Mouse (Mus musculus) mesoderm, embryonic 11.5 days (tissue): ENCODE data around the gene Rxfp3.
A peak's percentile ranks its signal among the peaks of the same experiment; 100 is the strongest.

Source experiments
- DNase-seq: peaks from one replicate; pipeline ENCODE4 v3.0.0-alpha.2; 2012; ENCODE audit warnings: low read depth, low spot score

The Rxfp3 gene

DNA sequence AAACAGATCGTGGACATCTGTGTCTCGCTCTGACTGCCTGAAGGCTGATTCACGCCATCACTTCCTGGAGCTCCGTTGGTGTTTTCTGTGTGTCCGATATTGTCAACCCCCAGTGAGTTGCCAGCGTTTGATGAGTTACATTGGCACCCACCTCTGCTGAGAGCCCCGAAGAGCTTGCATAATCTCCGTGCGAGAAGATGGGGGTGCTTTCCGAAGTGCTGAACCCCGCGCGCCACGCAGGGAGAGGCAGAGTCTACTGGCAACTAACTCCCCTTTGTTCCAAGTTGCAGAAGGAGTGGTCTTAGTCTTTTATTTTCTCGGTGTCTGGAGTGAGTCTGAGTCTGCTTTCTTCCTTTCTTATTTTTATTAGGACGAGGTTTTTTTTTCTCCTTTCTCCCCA, at the start of gene Rxfp3:
Gene Rxfp3 (minus strand): TSS at position 281 of the 400 bp plus-strand sequence.
- DNase-seq: no peak

DNA sequence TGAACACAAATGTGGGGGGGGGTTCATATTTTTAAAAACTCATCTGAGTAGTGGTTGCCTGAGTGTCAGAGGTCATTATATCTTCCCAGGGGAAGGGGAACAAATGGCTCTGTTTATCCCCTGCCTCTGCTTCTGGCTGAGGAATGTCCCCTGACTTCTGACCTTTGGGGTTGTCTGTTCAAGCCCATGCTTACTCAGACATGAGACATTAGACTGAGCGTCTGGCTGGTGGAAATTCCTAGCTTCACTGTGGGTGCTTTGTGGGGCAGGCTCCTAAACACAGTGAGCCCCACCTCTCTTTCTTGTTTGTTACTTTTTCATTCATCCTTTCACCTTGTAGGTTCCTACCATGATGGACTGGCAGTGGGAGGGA, 47.2 kb upstream of the Rxfp3 start:
- peak; percentile 74 for DNase-seq

DNA sequence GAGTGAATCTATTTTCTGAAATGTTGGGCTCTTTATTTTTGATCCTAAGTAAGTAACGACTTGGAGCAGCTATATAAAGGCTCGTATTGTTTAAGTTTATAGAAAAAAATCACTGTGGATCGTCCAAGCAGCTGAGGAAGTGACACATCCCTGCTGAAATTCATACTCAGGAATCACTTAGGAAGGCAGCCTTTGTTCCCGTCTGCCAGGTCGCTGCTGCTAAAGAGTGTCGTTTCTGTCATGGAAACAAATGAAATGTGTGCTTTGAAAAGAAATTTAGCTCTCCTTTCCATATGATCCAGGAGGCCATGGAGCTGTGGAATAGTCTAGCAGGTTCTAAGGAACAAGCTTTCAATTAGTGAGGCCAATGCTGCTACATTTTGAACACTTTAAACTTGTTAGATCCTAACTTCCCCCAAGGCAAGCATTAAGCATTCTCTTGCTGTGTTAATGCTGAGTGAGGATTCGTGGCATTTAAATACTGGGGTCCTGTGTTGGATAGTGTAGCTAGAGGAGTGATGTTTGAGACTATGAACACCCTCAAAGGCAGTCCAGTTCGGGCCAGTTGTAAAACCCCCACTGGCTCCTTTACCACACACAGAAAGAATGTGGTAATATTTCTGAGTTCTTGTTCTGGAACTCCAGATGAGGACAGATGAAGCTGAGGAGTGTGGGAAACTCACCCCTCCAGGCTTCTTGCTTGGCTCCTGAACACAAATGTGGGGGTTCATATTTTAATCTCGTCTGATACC, 46.6 kb upstream of the Rxfp3 start:
- DNase-seq: no peak

DNA sequence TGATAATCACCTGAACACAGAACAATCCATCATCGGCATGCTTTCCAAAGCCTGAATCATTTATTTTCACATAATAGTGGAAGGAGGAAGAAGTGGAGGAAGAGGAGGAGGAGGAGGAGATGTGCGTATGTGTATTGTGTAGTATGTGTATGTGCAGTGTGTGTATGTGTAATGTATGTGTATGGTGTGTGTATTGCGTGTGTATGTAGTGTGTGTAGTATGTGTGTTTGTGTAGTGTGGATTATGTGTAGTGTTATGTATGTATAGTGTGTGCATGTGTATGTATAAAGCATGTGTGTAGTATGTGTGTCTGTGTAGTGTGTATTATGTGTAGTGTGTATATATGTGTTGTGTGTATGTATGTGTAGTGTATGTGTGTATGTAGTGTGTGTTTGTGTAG, 45.9 kb upstream of the Rxfp3 start:
- no peak for DNase-seq

DNA sequence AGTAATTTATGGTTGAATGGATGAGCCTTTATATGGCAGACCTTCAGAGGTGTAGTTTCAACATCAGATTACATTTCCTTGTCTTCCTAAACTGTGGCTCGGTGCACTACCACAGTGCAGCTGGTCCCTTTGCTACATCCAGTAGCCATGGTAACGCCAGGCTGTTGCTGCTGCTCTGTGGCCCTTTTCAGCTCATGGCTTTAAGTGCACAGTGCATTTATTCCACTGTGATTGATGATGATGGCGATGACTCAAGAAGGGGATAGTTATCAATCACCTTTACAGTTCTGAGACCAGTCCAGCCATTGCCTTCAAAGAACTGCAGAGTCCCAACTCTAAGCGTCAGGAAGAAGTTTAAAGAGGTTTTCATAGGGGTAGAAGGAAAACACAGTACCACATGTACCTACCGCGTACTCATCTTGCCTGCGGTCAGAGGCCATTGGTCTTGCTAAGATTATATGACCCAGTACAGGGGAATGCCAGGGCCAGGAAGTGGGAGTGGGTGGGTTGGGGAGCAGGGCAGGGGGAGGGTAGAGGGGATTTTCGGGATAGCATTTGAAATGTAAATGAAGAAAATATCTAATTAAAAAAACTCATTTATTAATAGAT, 45.3 kb upstream of the Rxfp3 start:
- peak; percentile 84 for DNase-seq

DNA sequence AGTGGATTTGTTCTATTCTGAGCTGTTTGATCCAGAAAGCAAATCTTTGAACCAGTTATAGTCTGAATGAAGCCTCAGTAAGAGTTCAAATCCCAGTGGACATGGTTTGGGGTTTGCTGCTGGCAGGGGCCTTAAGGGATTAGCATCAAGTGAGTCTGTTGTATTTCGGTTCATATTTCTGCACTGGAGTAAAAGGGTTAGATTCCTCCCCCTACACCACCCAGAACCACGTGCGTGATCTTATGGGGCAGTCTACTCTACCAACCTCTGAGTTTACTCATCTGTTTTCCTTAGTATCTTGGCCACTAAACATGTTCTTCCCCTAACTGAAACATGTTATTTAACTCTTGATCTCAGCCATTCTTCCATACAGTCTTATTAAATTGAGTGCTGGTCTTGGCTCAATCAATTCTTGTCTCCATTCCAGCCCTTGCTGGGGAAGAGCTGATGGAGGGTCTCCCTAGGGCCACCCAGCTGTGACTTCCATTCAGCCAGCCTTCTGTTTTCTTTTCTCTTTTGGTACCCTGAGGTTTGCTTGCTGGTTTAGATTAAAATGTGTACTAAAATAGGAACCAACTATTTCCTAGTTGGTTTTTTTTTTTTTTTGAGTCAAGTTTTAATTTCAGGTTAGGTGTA, 38.1 kb upstream of the Rxfp3 start:
- DNase-seq: no peak

DNA sequence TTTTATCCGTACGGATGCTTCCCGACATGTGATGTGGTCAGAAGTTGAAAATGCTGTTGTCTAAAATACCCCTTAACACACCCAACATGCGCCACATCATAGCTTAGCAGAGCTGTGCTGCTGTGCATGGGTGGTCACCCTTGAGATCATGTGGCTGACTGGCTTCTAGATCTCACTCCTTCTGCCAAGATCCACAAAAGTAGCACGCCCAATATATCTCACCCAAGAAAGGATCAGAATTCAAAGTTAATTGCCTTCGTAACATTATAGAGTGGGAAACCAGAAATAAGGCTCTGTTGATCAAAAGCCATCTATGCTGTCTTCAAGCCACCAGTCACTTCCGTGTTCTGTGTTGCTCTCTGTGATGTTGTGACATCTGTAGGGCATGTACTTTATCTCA, 30.1 kb upstream of the Rxfp3 start:
- DNase-seq: no peak

DNA sequence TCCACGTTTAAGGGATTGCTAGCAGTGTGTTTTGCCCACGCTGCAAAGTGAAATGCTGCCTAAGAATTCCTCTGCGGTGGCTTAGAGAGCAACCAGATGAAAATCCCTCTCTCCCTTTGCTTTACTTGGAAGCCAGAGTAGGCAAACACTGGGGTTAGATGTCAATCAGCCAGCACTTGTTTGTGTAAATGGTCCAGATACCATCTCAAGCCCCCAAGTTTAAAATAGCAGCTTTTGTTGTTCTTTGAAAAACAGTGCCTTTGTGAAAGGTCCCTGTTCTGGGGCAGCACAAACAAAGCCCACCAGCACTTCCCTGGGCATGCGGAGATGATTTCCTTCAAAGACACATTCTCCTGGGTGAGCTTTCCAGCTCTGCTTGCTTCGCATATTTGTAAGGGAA, 28.5 kb upstream of the Rxfp3 start:
- no peak for DNase-seq

DNA sequence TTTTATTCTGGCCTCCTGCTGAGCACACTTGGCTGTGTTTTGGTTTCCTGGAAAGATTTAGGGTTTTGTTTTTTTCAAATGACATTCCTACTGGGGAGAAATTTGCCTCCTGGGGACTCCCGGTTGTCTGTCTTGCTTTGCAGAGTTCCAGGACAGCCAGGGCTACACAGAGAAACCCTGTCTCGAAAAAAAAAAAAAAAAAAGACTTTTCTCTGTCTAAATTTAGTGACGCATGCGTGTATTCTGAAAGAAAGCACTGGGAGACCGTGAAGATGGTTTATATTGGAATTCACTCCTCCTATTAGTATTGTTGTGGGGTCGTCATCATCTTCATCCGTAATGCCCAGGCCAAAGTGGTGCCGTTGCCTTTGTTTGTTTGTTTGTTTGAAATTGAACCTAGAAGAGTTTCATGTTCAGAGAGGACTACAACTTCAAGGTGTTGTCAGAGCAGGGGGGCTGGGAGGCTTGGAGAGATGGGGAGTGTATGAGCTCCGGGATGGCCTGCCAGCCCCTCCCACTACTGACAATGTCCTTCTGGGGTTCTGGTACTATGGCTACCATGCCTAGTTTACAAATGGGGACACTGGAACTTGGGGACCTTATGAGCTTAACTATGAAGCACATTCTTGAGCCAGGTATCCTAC, 27.9 kb upstream of the Rxfp3 start:
- DNase-seq: peak; percentile 21

DNA sequence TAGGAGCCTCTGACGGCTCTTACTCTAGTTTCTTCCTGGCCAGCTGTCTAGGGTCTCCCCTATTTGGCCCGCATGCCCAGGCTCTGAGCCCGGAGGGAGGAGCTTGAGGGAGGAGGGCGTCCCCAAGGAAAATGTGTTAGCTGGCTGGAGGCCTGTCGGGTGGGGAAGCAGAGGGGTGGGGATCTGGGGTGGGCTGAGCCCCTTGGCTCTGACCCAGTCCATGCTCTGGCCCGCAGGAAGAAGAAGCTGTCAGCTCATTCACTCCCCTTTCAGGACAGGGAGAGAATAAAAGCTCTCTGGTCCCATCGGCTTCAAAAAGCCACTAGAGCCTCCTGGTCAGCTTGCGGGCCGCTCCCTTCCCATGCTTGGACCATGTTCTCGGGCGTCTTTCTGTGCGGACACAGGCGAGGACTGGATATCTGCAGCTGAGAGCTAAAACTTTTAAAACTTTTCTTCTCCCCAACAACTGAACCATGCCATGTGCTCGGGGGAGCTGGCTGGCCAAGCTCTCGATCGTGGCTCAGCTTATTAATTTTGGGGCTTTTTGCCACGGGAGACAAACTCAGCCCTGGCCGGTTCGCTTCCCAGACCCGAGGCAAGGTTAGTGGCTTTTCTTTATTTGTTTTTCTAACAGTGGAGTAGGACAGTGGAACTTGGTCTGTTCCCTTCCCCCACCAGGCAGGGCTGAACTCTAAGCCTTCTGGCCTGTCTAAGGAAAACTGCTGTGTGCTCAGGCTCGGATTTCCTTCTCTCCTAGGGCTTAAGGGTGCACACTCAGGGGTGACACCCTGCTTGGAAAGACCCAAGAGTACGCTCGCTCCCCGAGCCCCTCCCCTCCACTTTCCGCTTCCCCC, 27.0 kb upstream of the Rxfp3 start, which contains the start of gene Adamts12:
Gene Adamts12 (plus strand): TSS at position 233 of the 854 bp plus-strand sequence.
- peak; percentile 72 for DNase-seq

DNA sequence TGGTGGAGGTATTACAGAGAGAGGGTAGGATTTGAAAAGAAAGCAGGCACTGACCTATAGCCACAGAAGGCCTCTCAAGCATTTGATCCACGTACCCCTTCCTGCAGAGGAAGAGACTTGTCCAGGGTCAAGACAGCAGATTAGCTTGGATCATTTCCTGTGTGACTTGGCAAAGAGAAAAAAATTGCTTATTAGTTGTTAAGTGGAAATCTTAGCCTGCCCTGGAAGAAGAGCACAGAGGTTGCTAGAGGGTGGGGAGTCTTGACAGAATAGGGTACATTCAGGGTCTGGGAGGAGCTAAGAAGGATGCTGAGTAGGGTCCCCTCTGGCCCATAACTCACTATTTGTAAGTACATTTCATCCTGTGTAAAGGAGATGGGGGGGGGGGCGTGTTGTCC, 26.4 kb upstream of the Rxfp3 start:
- DNase-seq: peak; percentile 43

DNA sequence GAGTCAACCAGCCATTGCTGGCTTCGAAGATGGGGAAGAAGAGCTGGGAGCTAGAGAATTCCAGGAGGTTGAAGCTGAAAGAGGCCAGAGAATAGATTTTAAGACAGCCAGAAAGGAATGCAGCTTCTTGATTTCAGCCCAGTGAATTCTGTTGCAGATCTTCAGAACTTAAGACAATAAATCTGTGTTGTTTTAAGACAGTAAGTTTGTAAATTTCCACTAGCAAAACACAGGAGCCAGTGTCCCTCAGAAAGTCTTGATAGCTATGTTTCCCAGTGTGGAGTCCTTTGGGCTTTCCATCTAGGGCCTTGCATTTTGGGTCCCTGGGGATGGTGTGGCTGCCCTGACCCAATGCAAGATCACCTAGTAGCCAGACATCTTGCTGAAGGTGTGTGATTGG, 25.1 kb upstream of the Rxfp3 start:
- DNase-seq: no peak

DNA sequence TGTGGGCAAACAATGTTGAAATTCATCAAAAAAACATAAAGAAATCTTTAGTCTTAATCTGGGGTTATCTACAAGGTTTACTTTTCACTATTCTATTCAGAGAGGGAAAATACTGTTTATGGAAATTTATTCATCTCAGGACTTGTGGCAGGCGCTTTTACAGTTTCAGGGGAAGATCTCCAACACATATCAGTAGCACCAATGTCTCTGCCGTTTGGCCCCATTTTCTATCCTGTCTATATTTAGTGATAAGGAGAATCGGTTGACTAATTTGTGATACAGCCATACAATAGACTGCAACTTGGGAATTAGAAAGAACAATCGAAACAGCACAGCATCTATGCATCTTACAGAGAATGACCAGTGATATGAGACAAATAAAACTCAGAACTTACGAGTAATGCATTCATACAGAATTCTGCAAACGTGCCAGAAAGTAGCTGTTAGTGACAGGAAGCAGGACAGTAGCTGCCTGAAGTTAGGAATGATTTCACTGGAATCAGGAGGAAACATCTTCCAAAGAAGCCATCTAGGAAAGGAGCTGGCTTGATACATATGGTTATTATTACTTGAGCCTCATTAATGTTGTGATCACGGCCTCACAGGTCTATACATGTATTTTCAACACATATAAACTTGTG, 16.8 kb upstream of the Rxfp3 start:
- no peak for DNase-seq

DNA sequence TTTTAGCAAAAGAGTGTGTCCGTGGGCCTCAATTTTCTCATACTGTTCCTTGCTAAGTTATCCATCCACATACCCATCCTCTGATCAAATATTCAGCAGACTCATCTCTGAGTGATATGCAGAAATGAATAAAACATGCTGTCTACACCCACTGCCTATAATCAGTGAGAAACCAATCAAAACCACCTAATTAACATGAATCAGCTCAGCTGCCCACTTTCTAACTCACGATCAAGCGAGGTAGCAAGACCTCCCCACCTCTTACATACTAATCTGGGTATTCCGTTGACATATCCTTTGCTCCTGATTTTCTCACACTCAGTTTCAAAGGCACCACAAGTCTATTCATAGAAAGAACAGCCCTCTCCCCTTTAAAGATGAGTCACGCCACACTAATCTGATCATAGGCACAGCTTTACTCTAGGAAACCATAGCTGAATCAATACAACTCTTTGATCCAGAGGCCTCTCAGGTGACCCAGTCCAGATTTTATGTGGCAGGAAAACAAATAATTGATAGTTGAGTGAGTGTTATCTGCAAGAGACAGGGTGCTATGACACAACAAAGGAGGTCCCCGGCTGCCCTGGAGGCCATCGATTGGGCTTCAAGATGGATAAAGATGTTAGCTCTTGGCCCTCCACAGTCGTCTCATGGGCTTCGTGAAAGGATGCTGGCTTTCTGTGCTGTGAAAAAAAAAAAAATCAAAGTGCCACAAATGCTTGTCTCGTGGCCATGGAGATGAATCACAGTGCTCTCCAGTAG, 16.1 kb upstream of the Rxfp3 start:
- no peak for DNase-seq

DNA sequence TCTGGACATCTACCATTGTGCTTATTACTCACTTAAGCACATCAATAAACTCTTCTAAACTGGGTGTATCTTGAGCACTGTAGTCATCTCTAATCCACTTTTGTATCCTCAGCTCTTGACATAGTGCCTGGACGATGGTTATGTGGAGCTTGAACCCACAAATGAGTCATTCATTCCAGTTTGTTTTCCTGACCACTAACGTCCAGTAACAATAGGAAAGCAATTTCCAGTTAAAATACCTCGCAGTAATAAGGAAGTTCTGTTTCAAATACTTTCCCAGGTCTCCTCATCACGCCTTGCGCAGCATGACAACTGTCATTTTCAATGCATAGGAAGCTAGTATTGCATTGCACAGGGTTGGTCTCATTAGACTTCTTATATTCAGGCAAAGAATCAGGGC, 5.0 kb upstream of the Rxfp3 start:
- DNase-seq: no peak

DNA sequence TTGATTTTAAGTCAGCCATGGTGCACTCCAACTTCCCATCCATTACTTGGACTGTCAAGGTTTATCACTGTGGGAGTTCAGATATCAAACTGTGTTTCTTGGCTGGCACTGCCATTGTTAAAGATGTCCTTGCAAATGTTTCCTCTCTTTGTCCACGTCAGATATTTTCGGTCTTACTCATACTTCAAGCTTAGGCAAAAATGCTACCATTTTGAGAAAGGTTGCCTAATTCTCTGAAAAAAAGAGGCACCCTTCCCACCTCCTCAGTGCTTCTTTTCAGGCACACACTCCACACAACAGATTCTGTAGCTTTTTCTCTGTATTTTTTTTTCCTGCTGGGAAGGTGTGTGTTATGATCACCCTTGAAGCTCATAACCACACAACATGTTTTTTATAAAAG, 3.4 kb upstream of the Rxfp3 start:
- DNase-seq: no peak

DNA sequence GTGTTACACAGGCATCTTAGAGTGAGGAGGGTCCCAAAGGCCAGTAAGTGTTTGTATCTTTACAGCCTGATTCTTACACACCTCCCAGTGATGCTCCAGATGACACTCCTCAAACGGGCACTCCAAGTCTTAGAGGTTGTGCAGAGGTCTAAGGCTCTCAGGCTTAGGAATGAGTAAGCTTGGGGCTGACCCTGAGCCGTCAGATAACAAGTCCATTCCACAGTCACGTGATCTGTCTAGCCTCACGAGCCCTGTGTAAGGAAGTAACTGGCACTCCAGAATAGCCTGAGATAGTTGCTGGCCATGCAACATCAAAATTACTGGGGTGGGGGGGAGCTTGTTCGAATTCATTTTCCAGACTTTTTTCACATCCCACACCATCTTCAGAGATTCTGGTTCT, 2.3 kb upstream of the Rxfp3 start:
- no peak for DNase-seq

DNA sequence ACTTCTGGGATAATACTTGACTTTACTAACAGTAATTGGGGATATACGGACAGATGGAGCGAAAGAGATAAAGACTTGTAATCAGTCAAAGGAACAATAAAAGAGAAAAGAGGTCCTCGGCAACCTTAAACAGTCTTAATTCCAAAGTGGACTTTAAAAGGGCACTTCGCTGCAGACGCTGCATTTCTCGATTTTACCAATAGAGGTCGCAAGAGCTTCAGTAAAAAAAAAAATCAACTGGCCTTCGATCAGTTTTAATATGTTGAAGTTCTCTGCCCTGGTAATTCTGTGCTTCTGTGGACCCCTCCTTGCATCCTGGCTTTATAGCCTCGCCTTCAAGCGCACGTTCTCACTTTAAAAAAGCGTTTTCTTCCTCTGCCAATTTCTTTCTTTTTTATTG, 685 bp upstream of the Rxfp3 start:
- peak; percentile 77 for DNase-seq

DNA sequence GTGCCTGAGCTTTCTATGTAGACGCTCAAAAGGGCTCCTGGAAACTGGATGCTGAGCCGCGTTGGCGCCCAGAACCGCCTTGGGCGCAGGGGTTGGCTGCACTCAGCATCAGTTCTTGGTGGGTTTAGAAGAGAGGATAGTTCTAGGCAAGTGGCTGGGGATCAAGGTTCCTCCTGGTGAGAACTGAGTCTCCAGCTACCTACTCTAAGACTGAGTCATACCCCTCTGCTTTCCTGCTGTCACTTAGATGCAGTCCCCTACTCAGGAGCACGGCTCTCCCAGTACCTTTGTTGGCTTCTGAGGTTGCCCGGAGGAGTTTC, 455 bp downstream of the Rxfp3 start:
- DNase-seq: no peak

DNA sequence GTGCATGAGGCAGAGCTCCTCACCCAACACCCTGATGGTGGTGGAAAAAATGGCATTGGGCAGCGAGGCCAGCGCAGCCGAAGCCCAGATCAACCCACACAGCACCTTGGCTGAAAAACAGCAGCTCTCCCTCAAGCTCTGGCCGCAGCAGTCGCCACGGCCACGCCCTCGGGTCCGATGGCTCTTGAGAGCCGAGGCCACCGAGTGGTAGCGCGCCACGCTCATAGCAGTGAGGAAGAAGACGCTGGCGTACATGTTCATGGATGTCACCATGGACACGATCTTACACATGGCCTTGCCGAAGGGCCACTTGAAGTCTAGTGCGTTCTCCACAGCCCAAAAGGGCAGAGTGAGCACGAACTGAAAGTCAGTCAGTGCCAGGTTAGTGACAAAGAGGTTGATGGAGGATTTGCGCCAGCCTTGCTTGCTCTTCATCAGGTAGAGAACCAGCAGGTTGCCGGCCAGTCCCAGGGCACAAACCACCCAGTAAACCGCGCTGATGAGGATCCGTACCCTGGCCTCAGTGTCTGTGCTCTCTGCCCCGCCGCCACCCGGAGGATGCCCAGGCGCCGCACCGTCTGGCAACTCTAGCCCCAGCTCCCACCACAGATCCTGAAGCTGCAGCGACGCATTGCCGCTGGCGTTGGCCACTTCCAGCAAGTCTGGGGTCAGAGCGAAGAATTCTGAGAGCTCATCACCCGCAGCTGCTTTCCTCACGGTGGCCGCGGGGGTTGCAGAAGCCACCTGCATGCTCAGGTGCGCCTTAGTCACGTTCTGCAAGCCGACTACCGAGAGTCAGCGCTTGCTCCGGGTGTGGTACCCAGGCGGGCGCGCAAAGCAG, 1.0 kb downstream of the Rxfp3 start:
- DNase-seq: no peak
